Mouse (Mus musculus) c-Kit-negative CD71-positive TER-119-positive erythroid progenitor cells, embryonic 14.5 days (primary cell): Measurements from ENCODE around the gene Insl3.

Source experiments
- DNase-seq: peaks from one replicate; pipeline ENCODE4 v3.0.0-alpha.2; 2013; ENCODE audit warnings: low read depth, low spot score

Insl3 gene

GRCm38 (mm10) chr8:71689028-71689427 is at the start of gene Insl3:
Insl3 (plus strand) TSS chr8:71689214.
- DNase-seq: no peak

- DNase-seq: no peak
Measured at GRCm38 (mm10) chr8:71639318-71639717, 49.7 kb upstream of the Insl3 start.

- DNase-seq: no peak
Measured at GRCm38 (mm10) chr8:71645510-71645909, 43.5 kb upstream of the Insl3 start.

GRCm38 (mm10) chr8:71654600-71654999 is 34.4 kb upstream of the Insl3 start:
- DNase-seq: no peak

- no peak for DNase-seq
Measured at GRCm38 (mm10) chr8:71657816-71658215, 31.2 kb upstream of the Insl3 start.

- DNase-seq: no peak
Measured at GRCm38 (mm10) chr8:71658515-71659049, 30.4 kb upstream of the Insl3 start.

GRCm38 (mm10) chr8:71659751-71660150 is 29.3 kb upstream of the Insl3 start:
- DNase-seq: no peak

- DNase-seq: peak; percentile 66
Measured at GRCm38 (mm10) chr8:71660325-71661120, 28.5 kb upstream of the Insl3 start.

- DNase-seq: no peak
Measured at GRCm38 (mm10) chr8:71665331-71666130, 23.5 kb upstream of the Insl3 start.

GRCm38 (mm10) chr8:71666855-71667254 is 22.2 kb upstream of the Insl3 start:
- no peak for DNase-seq

GRCm38 (mm10) chr8:71667256-71667655 is 21.8 kb upstream of the Insl3 start:
- DNase-seq: no peak

- no peak for DNase-seq
Measured at GRCm38 (mm10) chr8:71668220-71668975, 20.6 kb upstream of the Insl3 start.

- no peak for DNase-seq
Measured at GRCm38 (mm10) chr8:71670198-71670597, 18.8 kb upstream of the Insl3 start.

- no peak for DNase-seq
Measured at GRCm38 (mm10) chr8:71670621-71671548, 18.1 kb upstream of the Insl3 start.

GRCm38 (mm10) chr8:71671549-71671965 is 17.5 kb upstream of the Insl3 start, which contains the start of gene Unc13a:
Unc13a (minus strand) TSS chr8:71671757.
- DNase-seq: peak; percentile 64

- no peak for DNase-seq
Measured at GRCm38 (mm10) chr8:71672168-71672735, 16.8 kb upstream of the Insl3 start.

GRCm38 (mm10) chr8:71674071-71674470 is 14.9 kb upstream of the Insl3 start:
- DNase-seq: no peak

GRCm38 (mm10) chr8:71675456-71676019 is 13.5 kb upstream of the Insl3 start:
- DNase-seq: no peak

- peak; percentile 48 for DNase-seq
Measured at GRCm38 (mm10) chr8:71676020-71676741, 12.8 kb upstream of the Insl3 start, which contains the start of gene Jak3. Jak3 (plus strand) TSS chr8:71676296.
